Mouse (Mus musculus): ENCODE measurements at regions not wholly inside any gene's neighbourhood (a gene's known extent, or its start where the extent isn't known, plus 50 kb on each side); places are given as distances from the start of the nearest gene placed in this dataset.

- H3K9me3 ChIP-seq (replicated peaks): no peaks in the 10 kb centered on the region
- no peaks in the 10 kb centered on the region for H3K27me3 ChIP-seq
- no peaks in the 10 kb centered on the region for H3K4me1 ChIP-seq (replicated peaks)
- no peak overlapping the region for H3K4me3 ChIP-seq (replicated peaks)
- no peaks in the 10 kb centered on the region for H3K36me3 ChIP-seq (replicated peaks)
- H3K4me2 ChIP-seq: no peak overlapping the region
- no peak overlapping the region for H3K9ac ChIP-seq
- no peak for ATAC-seq (ENCODE audit: insufficient read depth)
- WGBS (ENCODE audit: insufficient replicate concordance): 8% methylated on average over 4 of the region's 4 CpGs
- no peak overlapping the region for H3K27ac ChIP-seq (replicated peaks)
Observed at GRCm38 (mm10) chr9:90446957-90447356, 176.4 kb upstream of the Tbc1d2b start.

- H3K36me3 ChIP-seq (replicated peaks): no peaks in the 10 kb centered on the region
- no peaks in the 10 kb centered on the region for H3K9me3 ChIP-seq (replicated peaks)
- no peaks in the 10 kb centered on the region for H3K4me1 ChIP-seq (replicated peaks)
- H3K27ac ChIP-seq (replicated peaks): no peak overlapping the region
- no peak overlapping the region for H3K4me3 ChIP-seq (replicated peaks)
- H3K9ac ChIP-seq: no peak overlapping the region
- 30% methylated on average over 4 of the region's 4 CpGs for WGBS (ENCODE audit: insufficient replicate concordance)
- no peaks in the 10 kb centered on the region for H3K27me3 ChIP-seq
- no peak overlapping the region for H3K4me2 ChIP-seq
- no peak for ATAC-seq (ENCODE audit: insufficient read depth)
Observed at GRCm38 (mm10) chr9:90434902-90435301, 164.3 kb upstream of the Tbc1d2b start.

GRCm38 (mm10) chr9:90430898-90431297 is 160.3 kb upstream of the Tbc1d2b start:
- Histone ChIP-seq H3K27ac (replicated peaks) (no peak overlapping the region), H3K4me1 (replicated peaks) (no peaks in the 10 kb centered on the region), H3K4me2 (no peak overlapping the region), H3K9ac (no peak overlapping the region), H3K4me3 (replicated peaks) (no peak overlapping the region), H3K36me3 (replicated peaks) (no peaks in the 10 kb centered on the region), H3K27me3 (no peaks in the 10 kb centered on the region), H3K9me3 (replicated peaks) (no peaks in the 10 kb centered on the region)
- no peak for ATAC-seq (ENCODE audit: insufficient read depth)
- WGBS (ENCODE audit: insufficient replicate concordance): 10% methylated on average over 2 of the region's 2 CpGs

GRCm38 (mm10) chr9:90421662-90422061 is 151.1 kb upstream of the Tbc1d2b start:
- Histone ChIP-seq H3K4me2 (no peak overlapping the region), H3K4me3 (replicated peaks) (no peak overlapping the region), H3K27ac (replicated peaks) (no peak overlapping the region), H3K27me3 (no peaks in the 10 kb centered on the region), H3K9ac (no peak overlapping the region), H3K9me3 (replicated peaks) (no peaks in the 10 kb centered on the region), H3K36me3 (replicated peaks) (no peaks in the 10 kb centered on the region), H3K4me1 (replicated peaks) (no peaks in the 10 kb centered on the region)
- WGBS (ENCODE audit: insufficient replicate concordance): 61% methylated on average over 6 of the region's 6 CpGs
- ATAC-seq (ENCODE audit: insufficient read depth): no peak

- Histone ChIP-seq H3K9me3 (replicated peaks) (no peaks in the 10 kb centered on the region), H3K9ac (no peak overlapping the region), H3K4me1 (replicated peaks) (no peaks in the 10 kb centered on the region), H3K4me3 (replicated peaks) (no peak overlapping the region), H3K36me3 (replicated peaks) (no peaks in the 10 kb centered on the region), H3K4me2 (no peak overlapping the region), H3K27ac (replicated peaks) (no peak overlapping the region), H3K27me3 (no peaks in the 10 kb centered on the region)
- 72% methylated on average over 7 of the region's 7 CpGs for WGBS (ENCODE audit: insufficient replicate concordance)
- no peak for ATAC-seq (ENCODE audit: insufficient read depth)
Observed at GRCm38 (mm10) chr9:90419762-90420541, 149.3 kb upstream of the Tbc1d2b start.

GRCm38 (mm10) chr9:90408789-90409188 is 138.2 kb upstream of the Tbc1d2b start:
- H3K36me3 ChIP-seq (replicated peaks): no peaks in the 10 kb centered on the region
- no peak overlapping the region for H3K27ac ChIP-seq (replicated peaks)
- H3K4me3 ChIP-seq (replicated peaks): no peak overlapping the region
- H3K4me2 ChIP-seq: no peak overlapping the region
- no peak overlapping the region for H3K9ac ChIP-seq
- no peaks in the 10 kb centered on the region for H3K9me3 ChIP-seq (replicated peaks)
- H3K4me1 ChIP-seq (replicated peaks): no peaks in the 10 kb centered on the region
- WGBS (ENCODE audit: insufficient replicate concordance): 38% methylated on average over 2 of the region's 2 CpGs
- no peaks in the 10 kb centered on the region for H3K27me3 ChIP-seq
- no peak for ATAC-seq (ENCODE audit: insufficient read depth)

- Histone ChIP-seq H3K4me1 (replicated peaks) (no peaks in the 10 kb centered on the region), H3K36me3 (replicated peaks) (no peaks in the 10 kb centered on the region), H3K4me2 (no peak overlapping the region), H3K9ac (no peak overlapping the region), H3K4me3 (replicated peaks) (no peak overlapping the region), H3K9me3 (replicated peaks) (no peaks in the 10 kb centered on the region), H3K27me3 (no peaks in the 10 kb centered on the region; the same call in 1 of the 2 replicates), H3K27ac (replicated peaks) (no peak overlapping the region)
- 39% methylated on average over 1 of the region's 1 CpGs for WGBS (ENCODE audit: insufficient replicate concordance)
- ATAC-seq (ENCODE audit: insufficient read depth): no peak
Observed at GRCm38 (mm10) chr9:90407573-90407972, 137.0 kb upstream of the Tbc1d2b start.

GRCm38 (mm10) chr9:90388401-90388800 is 117.8 kb upstream of the Tbc1d2b start:
- Histone ChIP-seq H3K36me3 (replicated peaks) (no peaks in the 10 kb centered on the region), H3K27me3 (no peaks in the 10 kb centered on the region), H3K9me3 (replicated peaks) (no peaks in the 10 kb centered on the region), H3K27ac (replicated peaks) (no peak overlapping the region), H3K4me2 (no peak overlapping the region), H3K4me3 (replicated peaks) (no peak overlapping the region), H3K4me1 (replicated peaks) (no peaks in the 10 kb centered on the region), H3K9ac (no peak overlapping the region)
- WGBS (ENCODE audit: insufficient replicate concordance): 39% methylated on average over 2 of the region's 2 CpGs
- no peak for ATAC-seq (ENCODE audit: insufficient read depth)

- no peak for ATAC-seq (ENCODE audit: insufficient read depth)
Observed at GRCm38 (mm10) chr9:90385047-90385446, 114.4 kb upstream of the Tbc1d2b start.

GRCm38 (mm10) chr9:90380099-90380498 is 109.5 kb upstream of the Tbc1d2b start:
- H3K4me1 ChIP-seq (replicated peaks): no peaks in the 10 kb centered on the region
- no peak overlapping the region for H3K27ac ChIP-seq (replicated peaks)
- no peak for ATAC-seq (ENCODE audit: insufficient read depth)

More at GRCm38 (mm10) chr9:90385047-90385446, 114.4 kb upstream of the Tbc1d2b start:
- no peaks in the 10 kb centered on the region for H3K27me3 ChIP-seq
- H3K4me1 ChIP-seq (replicated peaks): no peaks in the 10 kb centered on the region
- no peaks in the 10 kb centered on the region for H3K9me3 ChIP-seq (replicated peaks)
- no peak overlapping the region for H3K27ac ChIP-seq (replicated peaks)
- no peak overlapping the region for H3K9ac ChIP-seq
- no peak overlapping the region for H3K4me2 ChIP-seq
- H3K36me3 ChIP-seq (replicated peaks): no peaks in the 10 kb centered on the region
- H3K4me3 ChIP-seq (replicated peaks): no peak overlapping the region

GRCm38 (mm10) chr9:90369568-90369967 is 99.0 kb upstream of the Tbc1d2b start:
- Histone ChIP-seq H3K4me1 (replicated peaks) (no peaks in the 10 kb centered on the region), H3K27me3 (no peaks in the 10 kb centered on the region), H3K27ac (replicated peaks) (no peak overlapping the region), H3K4me3 (replicated peaks) (no peak overlapping the region), H3K9ac (no peak overlapping the region), H3K9me3 (replicated peaks) (no peaks in the 10 kb centered on the region), H3K4me2 (no peak overlapping the region), H3K36me3 (replicated peaks) (no peaks in the 10 kb centered on the region)
- no peak for ATAC-seq (ENCODE audit: insufficient read depth)
- WGBS (ENCODE audit: insufficient replicate concordance): 61% methylated on average over 2 of the region's 2 CpGs

More at GRCm38 (mm10) chr9:90380099-90380498, 109.5 kb upstream of the Tbc1d2b start:
- no peak overlapping the region for H3K9ac ChIP-seq
- H3K27me3 ChIP-seq: no peaks in the 10 kb centered on the region
- H3K4me3 ChIP-seq (replicated peaks): no peak overlapping the region
- H3K4me2 ChIP-seq: no peak overlapping the region
- no peaks in the 10 kb centered on the region for H3K36me3 ChIP-seq (replicated peaks)
- H3K9me3 ChIP-seq (replicated peaks): no peaks in the 10 kb centered on the region

- no peak for ATAC-seq (ENCODE audit: insufficient read depth)
- no peak overlapping the region for H3K9ac ChIP-seq
- H3K4me3 ChIP-seq (replicated peaks): no peak overlapping the region
- H3K36me3 ChIP-seq (replicated peaks): no peaks in the 10 kb centered on the region
- no peak overlapping the region for H3K27ac ChIP-seq (replicated peaks)
- H3K9me3 ChIP-seq (replicated peaks): no peaks in the 10 kb centered on the region
- H3K4me2 ChIP-seq: no peak overlapping the region
- H3K4me1 ChIP-seq (replicated peaks): no peaks in the 10 kb centered on the region
- no peaks in the 10 kb centered on the region for H3K27me3 ChIP-seq
- 57% methylated on average over 3 of the region's 3 CpGs for WGBS (ENCODE audit: insufficient replicate concordance)
Observed at GRCm38 (mm10) chr9:90367745-90368144, 97.1 kb upstream of the Tbc1d2b start.
